Mouse (Mus musculus): ENCODE data around the gene Pgr. TPM values are rescaled to one million over a fixed set of nuclear protein-coding genes. Genes with fewer than 3 reads are reported as not detected.

Pgr gene
- not detected in 2 replicates for total RNA-seq (2014; fragmentation: Nextera tagmentation)
- not detected in 2 replicates for total RNA-seq (2017)

DNA sequence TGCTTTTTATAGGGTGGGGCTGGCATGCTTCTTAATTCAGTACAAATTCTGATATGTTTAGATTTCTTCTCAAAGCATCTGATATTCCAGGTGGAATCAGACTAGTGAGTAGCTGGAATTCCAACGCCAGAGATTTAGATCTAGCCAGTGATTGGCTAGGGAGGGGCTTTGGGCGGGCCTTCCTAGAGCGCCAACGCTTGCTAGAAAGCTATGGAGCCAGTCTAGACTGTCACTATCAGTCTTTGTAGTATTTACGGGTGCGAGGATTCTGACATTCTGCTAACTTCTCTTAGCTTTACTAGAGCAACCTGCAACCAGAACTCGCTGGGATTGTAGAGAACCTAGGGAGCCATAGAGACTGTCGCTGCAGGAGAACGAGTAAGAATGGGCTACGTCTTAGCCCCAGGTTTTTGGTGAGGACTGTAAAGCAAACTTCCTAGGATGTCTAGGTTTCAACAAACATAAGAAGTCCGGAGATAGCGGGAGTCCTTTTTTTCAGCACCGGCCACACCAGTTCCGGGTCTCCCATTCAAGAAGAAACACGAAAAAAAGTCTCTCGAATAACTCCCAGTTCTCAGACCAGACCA lies at the start of gene Pgr:
Gene Pgr (plus strand): TSS at position 218 of the 587 bp plus-strand sequence.
- no peak for ATAC-seq (replicated peaks; ENCODE audit: poor library complexity, severe bottlenecking)

DNA sequence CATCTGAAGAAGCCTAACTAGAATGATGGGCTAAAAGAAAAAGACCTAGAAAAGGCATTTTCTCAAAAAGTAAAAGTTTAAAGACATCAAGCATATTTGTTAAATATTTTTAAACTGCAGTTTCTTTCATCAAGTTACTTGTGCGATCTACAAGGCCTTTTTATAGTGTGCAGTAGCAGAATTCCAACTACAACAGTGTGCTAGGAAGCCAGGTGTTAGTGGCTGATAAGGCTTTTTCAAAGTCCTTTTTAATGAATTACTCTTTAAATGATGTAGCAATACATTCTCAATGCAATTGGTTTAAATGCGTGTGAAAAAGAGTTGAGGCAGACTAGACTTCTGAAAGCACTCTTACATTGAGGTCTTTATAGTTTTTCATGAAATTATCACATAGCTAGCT lies 42.2 kb upstream of the Pgr start:
- no peak for ATAC-seq (replicated peaks; ENCODE audit: poor library complexity, severe bottlenecking)

GRCm38 (mm10) chr9:8868511-8868910 lies 31.1 kb upstream of the Pgr start:
- no peak for ATAC-seq (replicated peaks; ENCODE audit: poor library complexity, severe bottlenecking)

DNA sequence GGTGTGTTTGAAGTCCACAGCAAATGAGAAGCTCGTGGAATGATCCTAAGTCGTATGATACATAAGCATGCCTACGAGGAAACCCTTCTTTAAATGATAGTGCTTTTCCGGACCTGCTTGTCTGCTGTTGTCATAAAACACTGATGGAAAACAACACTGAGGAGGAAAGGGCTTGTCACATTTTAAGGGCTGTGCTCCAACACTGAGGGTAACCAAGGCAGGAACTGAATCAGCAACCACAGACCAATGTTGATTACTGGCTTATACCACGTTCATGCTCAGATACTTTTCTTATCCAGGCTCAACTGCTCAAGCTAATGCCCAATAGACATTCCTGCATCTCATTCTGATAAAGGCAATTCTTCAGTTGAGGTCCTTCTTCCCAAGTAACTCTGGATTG lies 4.4 kb upstream of the Pgr start:
- ATAC-seq (replicated peaks; ENCODE audit: poor library complexity, severe bottlenecking), result no peak

DNA sequence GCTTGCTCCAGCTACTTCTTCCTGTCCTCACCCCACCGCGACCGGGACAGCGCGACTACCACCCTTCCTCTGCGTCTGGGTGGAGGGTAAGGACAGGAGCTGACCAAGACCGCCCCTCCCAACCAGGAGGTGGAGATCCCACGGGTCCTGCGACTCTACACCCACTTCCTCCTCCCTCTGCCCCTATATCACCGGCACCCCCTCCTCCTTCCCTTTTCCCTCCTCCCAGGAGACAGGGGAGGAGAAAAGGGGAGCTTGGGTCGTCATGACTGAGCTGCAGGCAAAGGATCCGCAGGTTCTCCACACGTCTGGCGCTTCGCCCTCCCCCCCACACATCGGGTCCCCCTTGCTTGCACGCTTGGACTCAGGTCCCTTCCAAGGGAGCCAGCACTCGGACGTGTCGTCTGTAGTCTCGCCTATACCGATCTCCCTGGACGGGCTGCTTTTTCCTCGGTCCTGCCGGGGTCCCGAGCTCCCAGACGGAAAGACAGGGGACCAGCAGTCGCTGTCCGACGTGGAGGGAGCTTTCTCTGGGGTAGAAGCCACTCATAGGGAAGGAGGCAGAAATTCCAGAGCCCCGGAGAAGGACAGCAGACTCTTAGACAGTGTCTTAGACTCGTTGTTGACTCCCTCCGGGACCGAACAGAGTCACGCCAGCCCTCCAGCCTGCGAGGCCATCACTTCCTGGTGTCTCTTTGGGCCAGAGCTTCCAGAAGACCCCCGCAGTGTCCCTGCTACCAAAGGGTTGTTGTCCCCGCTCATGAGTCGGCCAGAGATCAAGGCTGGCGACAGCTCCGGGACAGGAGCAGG lies 775 bp downstream of the Pgr start:
- peak; percentile 82 for ATAC-seq (replicated peaks; ENCODE audit: poor library complexity, severe bottlenecking)

DNA sequence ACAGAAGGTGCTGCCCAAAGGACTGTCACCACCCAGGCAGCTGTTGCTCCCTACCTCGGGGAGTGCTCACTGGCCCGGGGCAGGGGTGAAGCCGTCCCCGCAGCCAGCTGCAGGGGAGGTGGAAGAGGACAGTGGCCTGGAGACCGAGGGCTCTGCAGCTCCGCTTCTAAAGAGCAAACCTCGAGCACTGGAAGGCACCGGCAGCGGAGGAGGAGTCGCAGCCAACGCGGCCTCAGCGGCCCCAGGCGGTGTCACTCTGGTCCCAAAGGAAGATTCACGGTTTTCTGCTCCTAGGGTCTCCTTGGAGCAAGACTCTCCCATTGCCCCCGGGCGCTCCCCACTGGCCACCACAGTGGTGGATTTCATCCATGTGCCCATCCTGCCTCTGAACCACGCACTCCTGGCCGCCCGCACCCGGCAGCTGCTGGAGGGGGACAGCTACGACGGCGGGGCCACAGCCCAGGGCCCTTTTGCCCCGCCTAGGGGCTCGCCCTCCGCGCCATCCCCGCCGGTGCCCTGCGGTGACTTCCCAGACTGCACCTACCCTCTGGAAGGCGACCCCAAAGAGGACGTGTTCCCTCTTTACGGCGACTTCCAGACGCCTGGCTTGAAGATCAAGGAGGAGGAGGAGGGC lies 1.5 kb downstream of the Pgr start:
- ATAC-seq (replicated peaks; ENCODE audit: poor library complexity, severe bottlenecking), result peak; percentile 33

DNA sequence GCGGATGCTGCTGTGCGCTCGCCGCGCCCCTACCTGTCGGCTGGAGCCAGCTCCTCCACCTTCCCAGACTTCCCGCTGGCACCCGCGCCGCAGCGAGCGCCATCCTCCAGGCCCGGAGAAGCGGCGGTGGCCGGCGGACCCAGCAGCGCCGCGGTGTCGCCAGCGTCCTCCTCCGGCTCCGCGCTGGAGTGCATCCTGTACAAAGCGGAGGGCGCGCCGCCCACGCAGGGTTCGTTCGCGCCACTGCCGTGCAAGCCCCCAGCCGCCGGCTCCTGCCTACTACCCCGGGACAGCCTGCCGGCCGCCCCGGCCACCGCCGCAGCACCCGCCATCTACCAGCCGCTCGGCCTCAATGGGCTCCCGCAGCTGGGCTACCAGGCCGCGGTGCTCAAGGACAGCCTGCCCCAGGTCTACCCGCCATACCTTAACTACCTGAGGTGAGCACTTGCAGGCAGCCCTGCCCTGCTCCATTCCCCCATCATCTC lies 2.1 kb downstream of the Pgr start:
- peak; percentile 15; the same call in 1 of the 2 replicates for ATAC-seq (replicated peaks; ENCODE audit: poor library complexity, severe bottlenecking)

GRCm38 (mm10) chr9:8902277-8902676 lies 2.6 kb downstream of the Pgr start:
- no peak for ATAC-seq (replicated peaks; ENCODE audit: poor library complexity, severe bottlenecking)

GRCm38 (mm10) chr9:8927561-8927960 lies 27.9 kb downstream of the Pgr start:
- no peak for ATAC-seq (replicated peaks; ENCODE audit: poor library complexity, severe bottlenecking)

GRCm38 (mm10) chr9:8937753-8938152 lies 38.1 kb downstream of the Pgr start:
- no peak for ATAC-seq (replicated peaks; ENCODE audit: poor library complexity, severe bottlenecking)

- ATAC-seq (replicated peaks; ENCODE audit: poor library complexity, severe bottlenecking), result no peak
Observed at GRCm38 (mm10) chr9:8953306-8953705, 53.7 kb downstream of the Pgr start.

DNA sequence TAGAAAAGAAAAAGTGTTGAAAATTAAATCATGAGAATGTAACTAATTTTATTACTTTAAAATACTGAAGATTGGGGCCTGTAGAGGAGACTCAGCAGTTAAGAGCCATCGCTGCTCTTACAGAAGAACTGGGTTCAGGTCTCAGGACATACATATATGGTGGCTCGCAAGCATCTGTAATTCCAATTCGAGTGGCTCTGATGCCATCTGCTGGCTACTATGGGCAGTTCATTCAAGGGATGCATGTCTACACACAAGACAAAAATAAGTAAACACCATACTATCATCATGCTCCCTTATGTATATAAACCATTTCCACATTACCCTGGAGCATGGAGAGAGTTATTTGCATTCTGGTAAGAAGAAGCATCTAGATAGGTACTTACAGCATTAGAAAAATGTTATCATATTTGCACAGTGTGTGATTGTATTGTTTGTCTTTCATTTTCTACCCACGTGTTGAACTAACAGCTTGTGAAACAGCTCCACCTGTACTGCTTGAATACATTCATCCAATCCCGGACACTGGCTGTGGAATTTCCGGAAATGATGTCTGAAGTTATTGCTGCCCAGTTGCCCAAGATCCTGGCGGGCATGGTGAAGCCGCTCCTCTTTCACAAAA lies 65.0 kb downstream of the Pgr start:
- ATAC-seq (replicated peaks; ENCODE audit: poor library complexity, severe bottlenecking), result peak; percentile 79; the same call in 1 of the 2 replicates

GRCm38 (mm10) chr9:8970240-8970639 lies 70.6 kb downstream of the Pgr start:
- ATAC-seq (replicated peaks; ENCODE audit: poor library complexity, severe bottlenecking), result no peak

DNA sequence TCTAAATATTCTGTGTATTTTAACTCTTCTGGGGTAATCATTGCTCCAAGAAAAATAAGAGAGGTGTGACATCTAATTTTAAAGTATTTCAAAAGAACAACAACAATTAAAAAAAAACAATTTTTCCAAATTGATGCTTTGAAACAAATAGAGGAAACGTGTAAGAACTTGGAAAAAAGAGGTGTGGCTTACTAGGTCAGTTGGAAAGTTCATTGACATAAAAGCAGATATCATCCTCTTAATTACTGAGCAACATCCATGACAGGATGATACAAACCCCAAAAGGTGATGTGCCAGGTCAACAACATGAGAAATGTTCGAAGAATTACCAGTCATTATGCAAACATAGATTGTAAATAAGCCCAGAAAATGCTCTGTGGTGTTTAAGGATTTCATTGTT lies 71.9 kb downstream of the Pgr start, which contains the start of gene Gm16485:
Gene Gm16485 (plus strand): TSS at position 301 of the 400 bp plus-strand sequence.
- no peak for ATAC-seq (replicated peaks; ENCODE audit: poor library complexity, severe bottlenecking)

DNA sequence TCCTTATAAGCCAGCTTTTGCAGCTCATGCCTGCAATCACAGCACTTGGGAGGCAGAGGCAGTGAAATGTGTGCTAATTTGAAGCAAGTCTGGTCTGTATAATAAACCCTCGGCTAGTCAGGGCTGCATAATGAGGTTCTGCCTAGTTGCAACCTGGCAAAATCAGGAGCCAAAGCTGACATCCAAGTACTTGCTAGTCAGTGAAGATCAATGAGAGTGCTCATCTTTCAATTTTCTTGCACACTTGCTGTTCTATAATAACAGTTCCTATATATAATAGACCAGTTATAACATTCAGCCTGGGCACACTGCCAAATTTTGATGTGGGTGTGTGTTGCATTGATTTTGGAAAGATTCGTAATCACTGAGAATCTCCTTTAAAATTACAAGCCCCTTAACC lies 78.1 kb downstream of the Pgr start:
- ATAC-seq (replicated peaks; ENCODE audit: poor library complexity, severe bottlenecking), result no peak

DNA sequence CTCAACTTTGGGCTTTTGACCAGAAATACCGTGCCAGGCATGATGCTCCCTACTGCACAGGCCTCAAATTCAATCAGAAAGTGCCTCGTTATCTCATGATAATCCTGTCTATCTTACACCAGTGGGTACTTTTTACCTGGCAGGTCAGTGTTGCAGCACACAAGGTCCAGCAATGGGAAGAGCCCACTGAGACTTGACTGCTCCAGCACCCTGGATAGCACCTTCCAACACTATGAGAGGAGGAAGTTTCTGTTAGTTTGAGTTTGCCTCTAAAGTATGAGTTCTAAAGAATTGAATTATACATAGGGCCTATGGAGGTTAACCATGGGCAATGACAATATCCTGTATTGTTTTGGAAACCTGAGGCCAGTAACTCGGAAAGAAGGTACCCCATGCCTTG lies 82.7 kb downstream of the Pgr start:
- no peak for ATAC-seq (replicated peaks; ENCODE audit: poor library complexity, severe bottlenecking)

- ATAC-seq (replicated peaks; ENCODE audit: poor library complexity, severe bottlenecking), result peak; percentile 58
Observed at GRCm38 (mm10) chr9:8996494-8996893, 96.9 kb downstream of the Pgr start.

DNA sequence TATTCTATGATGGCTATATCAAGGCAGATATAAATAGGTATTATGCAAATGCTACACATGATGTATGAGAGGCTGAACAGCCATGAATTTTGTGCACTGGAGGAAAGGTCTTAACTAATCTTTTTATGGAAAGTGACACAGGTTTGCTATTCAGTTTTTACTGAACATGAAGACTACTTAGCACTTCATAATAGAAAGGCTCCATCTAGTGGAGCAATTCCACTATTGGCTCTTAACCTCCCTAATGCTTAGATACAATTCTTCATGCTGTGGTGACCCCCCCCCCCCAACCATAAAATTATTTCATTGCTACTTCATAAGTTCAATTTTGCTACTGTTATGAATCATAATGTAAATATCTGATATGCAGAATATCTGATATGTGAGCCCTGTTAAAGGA lies 101.5 kb downstream of the Pgr start:
- ATAC-seq (replicated peaks; ENCODE audit: poor library complexity, severe bottlenecking), result no peak

DNA sequence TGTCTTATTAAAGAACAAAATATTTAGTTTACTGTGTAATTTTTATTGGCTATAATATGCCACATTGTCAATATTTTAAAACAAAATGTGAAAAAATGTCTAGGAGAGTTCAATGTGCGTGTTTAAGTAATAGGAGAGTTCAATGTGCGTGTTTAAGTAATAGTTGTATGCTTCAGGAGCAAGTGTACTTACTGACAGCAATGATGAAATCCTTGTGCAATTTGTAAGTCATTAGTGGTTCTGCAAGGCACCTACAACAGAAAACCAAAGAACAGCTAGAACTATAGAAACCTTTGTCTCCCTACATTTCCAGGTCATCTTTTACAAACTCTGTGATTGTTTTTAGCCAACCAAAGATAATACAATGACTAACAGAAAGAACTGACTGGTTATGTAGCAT lies 115.5 kb downstream of the Pgr start:
- no peak for ATAC-seq (replicated peaks; ENCODE audit: poor library complexity, severe bottlenecking)
